Comparison of ENCODE assay signal across 11 mouse cellular contexts in genomic region chr11:113776851-113777511, GRCm38 (mm10). TPM values are rescaled to one million over a fixed set of nuclear protein-coding genes. Genes with fewer than 3 reads are reported as not detected.
A peak's percentile ranks its signal among the peaks of the same experiment; 100 is the strongest.
DNase-seq lines count a peak whose midpoint lies in the region; ATAC-seq and TF ChIP-seq lines count a peak whose summit lies in the region.
"Had no signal": no experiment of that assay in that cellular context is flagged by ENCODE, and none has a peak within 500 bp of the region (broad histone marks: within the 10 kb centered on the region; RNA-seq: fewer than 3 reads in every experiment).

No protein-coding gene starts in this region.

- H3K36me3 ChIP-seq in heart, embryonic 11.5 days (ENCODE audit: control insufficient read depth, insufficient read depth, low read length), result no peaks in the 10 kb centered on the region
- H3K36me3 ChIP-seq in midbrain, embryonic 10.5 days, result no peaks in the 10 kb centered on the region
- no peaks in the 10 kb centered on the region for H3K36me3 ChIP-seq in midbrain, embryonic 16.5 days (ENCODE audit: control insufficient read depth, insufficient read depth, low read length)
- no peaks in the 10 kb centered on the region for H3K36me3 ChIP-seq in embryonic facial prominence, embryonic 13.5 days
- H3K36me3 ChIP-seq in stomach, embryonic 16.5 days (ENCODE audit: control insufficient read depth, insufficient read depth, low read length), result no peaks in the 10 kb centered on the region
- no peaks in the 10 kb centered on the region for H3K36me3 ChIP-seq in forebrain, postnatal 0 days (ENCODE audit: insufficient read depth)
- H3K36me3 ChIP-seq: heart, embryonic 13.5 days had no signal

- intact Hi-C loops in heart, postnatal 36 days (cut with DNase I), result no loop called here

- no peak overlapping the region for H3K4me3 ChIP-seq in heart, embryonic 11.5 days (ENCODE audit: low read depth, low read length)
- no peak overlapping the region for H3K4me3 ChIP-seq in midbrain, embryonic 10.5 days
- H3K4me3 ChIP-seq in midbrain, embryonic 16.5 days (ENCODE audit: low read depth, low read length), result no peak overlapping the region
- H3K4me3 ChIP-seq in embryonic facial prominence, embryonic 13.5 days, result no peak overlapping the region
- no peak overlapping the region for H3K4me3 ChIP-seq in stomach, embryonic 16.5 days (replicated peaks; ENCODE audit: low read length)
- H3K4me3 ChIP-seq in forebrain, postnatal 0 days (ENCODE audit: low read depth, low read length), result no peak overlapping the region
- H3K4me3 ChIP-seq: heart, embryonic 13.5 days had no signal

- WGBS in heart, embryonic 11.5 days (ENCODE audit: insufficient replicate concordance), result 62% methylated on average over 14 of the region's 14 CpGs
- 70% methylated on average over 14 of the region's 14 CpGs for WGBS in midbrain, embryonic 10.5 days
- whole genome bisulfite sequencing in midbrain, embryonic 16.5 days, result 74% methylated on average over 14 of the region's 14 CpGs
- WGBS in embryonic facial prominence, embryonic 13.5 days, result 59% methylated on average over 14 of the region's 14 CpGs
- WGBS in stomach, embryonic 16.5 days, result 74% methylated on average over 14 of the region's 14 CpGs
- WGBS in forebrain, postnatal 0 days, result 66% methylated on average over 14 of the region's 14 CpGs

- DNase-seq in heart, postnatal 36 days, result no peak
- DNase-seq in midbrain, embryonic 10.5 days (ENCODE audit: low spot score), result no peak
- DNase-seq in cerebellum, adult 11 months, result no peak
- DNase-seq in forebrain, postnatal 0 days, result no peak
- DNase-seq: kidney, adult 2 months; right cerebral cortex, adult 18-20 months had no signal

- 0 out of 2 replicates have a peak overlapping the region, but pooled peaks have one; percentile 8 for H3K27ac ChIP-seq in heart, embryonic 11.5 days (ENCODE audit: low read depth, low read length)
- peak overlapping the region; percentile 86 for H3K27ac ChIP-seq in midbrain, embryonic 10.5 days (replicated peaks)
- no peak overlapping the region for H3K27ac ChIP-seq in midbrain, embryonic 16.5 days (ENCODE audit: low read length)
- peak overlapping the region; percentile 24; the same call in 1 of the 2 replicates for H3K27ac ChIP-seq in embryonic facial prominence, embryonic 13.5 days
- H3K27ac ChIP-seq in stomach, embryonic 16.5 days (ENCODE audit: low read length), result peak overlapping the region; percentile 44
- no peak overlapping the region for H3K27ac ChIP-seq in forebrain, postnatal 0 days (ENCODE audit: low read depth, low read length)
- H3K27ac ChIP-seq: heart, embryonic 13.5 days had no signal

- H3K9me3 ChIP-seq in heart, embryonic 11.5 days (replicated peaks; ENCODE audit: control insufficient read depth, low read length), result no peaks in the 10 kb centered on the region
- H3K9me3 ChIP-seq in midbrain, embryonic 10.5 days (replicated peaks), result no peaks in the 10 kb centered on the region
- H3K9me3 ChIP-seq in midbrain, embryonic 16.5 days (replicated peaks; ENCODE audit: control insufficient read depth, low read length, poor library complexity, severe bottlenecking), result no peaks in the 10 kb centered on the region
- no peaks in the 10 kb centered on the region for H3K9me3 ChIP-seq in embryonic facial prominence, embryonic 13.5 days
- H3K9me3 ChIP-seq in stomach, embryonic 16.5 days (replicated peaks; ENCODE audit: control insufficient read depth, low read length), result no peaks in the 10 kb centered on the region
- no peaks in the 10 kb centered on the region for H3K9me3 ChIP-seq in forebrain, postnatal 0 days (ENCODE audit: low read length)
- H3K9me3 ChIP-seq: heart, embryonic 13.5 days had no signal

- no peak overlapping the region for H3K4me2 ChIP-seq in heart, embryonic 11.5 days
- no peak overlapping the region for H3K4me2 ChIP-seq in midbrain, embryonic 16.5 days (ENCODE audit: low read length)
- no peak overlapping the region for H3K4me2 ChIP-seq in embryonic facial prominence, embryonic 13.5 days
- H3K4me2 ChIP-seq in stomach, embryonic 16.5 days (ENCODE audit: low read depth, low read length), result no peak overlapping the region
- no peak overlapping the region for H3K4me2 ChIP-seq in forebrain, postnatal 0 days (ENCODE audit: low read depth)
- H3K4me2 ChIP-seq: heart, embryonic 13.5 days had no signal

- 0 out of 2 replicates have a peak, but pooled peaks cover 2% of the 10 kb centered on the region for H3K27me3 ChIP-seq in heart, embryonic 11.5 days (ENCODE audit: control insufficient read depth, insufficient read depth, low read length)
- H3K27me3 ChIP-seq in midbrain, embryonic 10.5 days (ENCODE audit: low read depth, poor library complexity, severe bottlenecking), result no peaks in the 10 kb centered on the region
- H3K27me3 ChIP-seq in midbrain, embryonic 16.5 days (ENCODE audit: control insufficient read depth, insufficient read depth, low read depth, low read length), result no peaks in the 10 kb centered on the region
- no peaks in the 10 kb centered on the region for H3K27me3 ChIP-seq in embryonic facial prominence, embryonic 13.5 days
- no peaks in the 10 kb centered on the region for H3K27me3 ChIP-seq in stomach, embryonic 16.5 days (ENCODE audit: control insufficient read depth, insufficient read depth, low read length)
- H3K27me3 ChIP-seq in forebrain, postnatal 0 days (ENCODE audit: insufficient read depth, low read length), result no peaks in the 10 kb centered on the region
- H3K27me3 ChIP-seq: heart, embryonic 13.5 days had no signal

- TF ChIP-seq CTCF in forebrain, postnatal 0 days (IDR thresholded peaks at IDR 0.05; ENCODE audit: low read depth), result no peak

- no peak overlapping the region for H3K9ac ChIP-seq in heart, embryonic 11.5 days (ENCODE audit: low read depth, low read length)
- H3K9ac ChIP-seq in midbrain, embryonic 16.5 days (ENCODE audit: low read depth, low read length), result no peak overlapping the region
- H3K9ac ChIP-seq in embryonic facial prominence, embryonic 13.5 days, result no peak overlapping the region
- no peak overlapping the region for H3K9ac ChIP-seq in stomach, embryonic 16.5 days (ENCODE audit: low read length)
- no peak overlapping the region for H3K9ac ChIP-seq in forebrain, postnatal 0 days
- H3K9ac ChIP-seq: heart, embryonic 13.5 days had no signal

- ATAC-seq in heart, embryonic 11.5 days (replicated peaks; ENCODE audit: insufficient number of reproducible peaks, low FRiP score, low TSS enrichment), result no peak
- no peak for ATAC-seq in midbrain, embryonic 16.5 days
- ATAC-seq in embryonic facial prominence, embryonic 13.5 days (ENCODE audit: insufficient number of reproducible peaks, insufficient read depth, low FRiP score, low TSS enrichment, low read depth), result no peak
- no peak; the same call in 1 of the 2 replicates for ATAC-seq in stomach, embryonic 16.5 days (ENCODE audit: insufficient read depth, low FRiP score)
- ATAC-seq in forebrain, postnatal 0 days, result no peak

- peaks cover 27% of the 10 kb centered on the region for H3K4me1 ChIP-seq in heart, embryonic 11.5 days (ENCODE audit: control insufficient read depth, insufficient read depth, low read length)
- peaks cover 55% of the 10 kb centered on the region for H3K4me1 ChIP-seq in midbrain, embryonic 10.5 days
- no peaks in the 10 kb centered on the region for H3K4me1 ChIP-seq in midbrain, embryonic 16.5 days (ENCODE audit: control insufficient read depth, insufficient read depth, low read length)
- peaks cover 39% of the 10 kb centered on the region for H3K4me1 ChIP-seq in embryonic facial prominence, embryonic 13.5 days
- H3K4me1 ChIP-seq in stomach, embryonic 16.5 days (ENCODE audit: control insufficient read depth, insufficient read depth, low read length), result peaks cover 34% of the 10 kb centered on the region
- H3K4me1 ChIP-seq in forebrain, postnatal 0 days (ENCODE audit: insufficient read depth), result peaks cover under 1% of the 10 kb centered on the region; the same call in 1 of the 2 replicates

RNA-seq across cellular contexts. Expression of gene Cdc42ep4, which starts 25.3 kb away (rescaled TPM):
- 18.4 and 19.3 TPM in 2 replicates for polyA plus RNA-seq in heart, embryonic 11.5 days (2014; fragmentation: Nextera tagmentation; extraction: Ambion mirVana)
- 10 to 100 TPM; 16.5 to 20.5 TPM for total RNA-seq in heart, postnatal 36 days (2021)
- polyA plus RNA-seq in midbrain, embryonic 10.5 days (2016; fragmentation: Nextera tagmentation; extraction: Ambion mirVana), result 91.4 and 105 TPM in 2 replicates
- polyA plus RNA-seq in midbrain, embryonic 16.5 days (2015; fragmentation: Nextera tagmentation; extraction: Ambion mirVana), result 73.2 and 75.0 TPM in 2 replicates
- polyA plus RNA-seq in embryonic facial prominence, embryonic 13.5 days (2015; fragmentation: Nextera tagmentation; extraction: Ambion mirVana), result 108 and 119 TPM in 2 replicates
- polyA plus RNA-seq in stomach, embryonic 16.5 days (2015; fragmentation: Nextera tagmentation; extraction: Ambion mirVana), result 59.7 and 62.0 TPM in 2 replicates
- total RNA-seq in forebrain, postnatal 0 days (2014; rRNA removed), result 86.6 and 102 TPM in 2 replicates
- 75.4 and 81.0 TPM in 2 replicates for polyA plus RNA-seq in forebrain, postnatal 0 days (2015; fragmentation: Nextera tagmentation; extraction: Ambion mirVana)

Comparison
In these comparisons a context has a peak if more than half of its experiments do, and no peak if none do; other contexts are left out.
1. H3K27ac ChIP-seq: peak in heart, embryonic 11.5 days (single experiment), midbrain, embryonic 10.5 days (single experiment), embryonic facial prominence, embryonic 13.5 days (single experiment) and stomach, embryonic 16.5 days (single experiment); none in midbrain, embryonic 16.5 days (single experiment) and forebrain, postnatal 0 days (single experiment).